Mouse (Mus musculus): ENCODE data around the gene Fam118b. TPM values are rescaled to one million over a fixed set of nuclear protein-coding genes. Genes with fewer than 3 reads are reported as not detected.

Fam118b gene
- polyA plus RNA-seq (2015; fragmentation: Nextera tagmentation; extraction: Ambion mirVana) = 86.8 and 92.5 TPM in 2 replicates

GRCm38 (mm10) chr9:35267146-35267975, at the start of gene Fam118b, which contains the start of gene Rpusd4:
TSS of gene Fam118b (minus strand) at chr9:35267805.
TSS of gene Rpusd4 (plus strand) at chr9:35267865.
- no peaks in the 10 kb centered on the region for H3K27me3 ChIP-seq (replicated peaks; ENCODE audit: control insufficient read depth, insufficient read depth, low read length)
- H3K27ac ChIP-seq (ENCODE audit: low read length) = peak within 1 kb of the TSS; percentile 89
- peak; percentile 96 for ATAC-seq
- no peaks in the 10 kb centered on the region for H3K36me3 ChIP-seq (ENCODE audit: control insufficient read depth, insufficient read depth)
- peak within 1 kb of the TSS; percentile 82 for H3K4me2 ChIP-seq (ENCODE audit: low read length)
- under 1% methylated on average over 58 of the region's 62 CpGs for WGBS
- H3K9ac ChIP-seq (replicated peaks; ENCODE audit: low read depth, low read length) = peak within 1 kb of the TSS; percentile 90
- no peaks in the 10 kb centered on the region for H3K9me3 ChIP-seq (ENCODE audit: control insufficient read depth, low read length)
- peaks cover 15% of the 10 kb centered on the region for H3K4me1 ChIP-seq (replicated peaks; ENCODE audit: control insufficient read depth, insufficient read depth, low read length)
- H3K4me3 ChIP-seq (replicated peaks; ENCODE audit: low read length) = peak within 1 kb of the TSS; percentile 89

GRCm38 (mm10) chr9:35316771-35317211, 49.2 kb upstream of the Fam118b start:
- no peak overlapping the region for H3K27ac ChIP-seq (ENCODE audit: low read length)
- no peaks in the 10 kb centered on the region for H3K9me3 ChIP-seq (ENCODE audit: control insufficient read depth, low read length)
- H3K4me2 ChIP-seq (ENCODE audit: low read length) = no peak overlapping the region
- ATAC-seq = no peak
- WGBS = 81% methylated on average over 3 of the region's 3 CpGs
- H3K4me1 ChIP-seq (replicated peaks; ENCODE audit: control insufficient read depth, insufficient read depth, low read length) = peaks cover 26% of the 10 kb centered on the region
- no peak overlapping the region for H3K9ac ChIP-seq (replicated peaks; ENCODE audit: low read depth, low read length)
- no peaks in the 10 kb centered on the region for H3K36me3 ChIP-seq (ENCODE audit: control insufficient read depth, insufficient read depth)
- H3K27me3 ChIP-seq (replicated peaks; ENCODE audit: control insufficient read depth, insufficient read depth, low read length) = no peaks in the 10 kb centered on the region
- H3K4me3 ChIP-seq (replicated peaks; ENCODE audit: low read length) = no peak overlapping the region

- no peaks in the 10 kb centered on the region for H3K27me3 ChIP-seq (replicated peaks; ENCODE audit: control insufficient read depth, insufficient read depth, low read length)
- WGBS = 23% methylated on average over 1 of the region's 1 CpGs
- no peaks in the 10 kb centered on the region for H3K36me3 ChIP-seq (ENCODE audit: control insufficient read depth, insufficient read depth)
- H3K9ac ChIP-seq (replicated peaks; ENCODE audit: low read depth, low read length) = no peak overlapping the region
- no peak overlapping the region for H3K4me3 ChIP-seq (replicated peaks; ENCODE audit: low read length)
- no peak overlapping the region for H3K4me2 ChIP-seq (ENCODE audit: low read length)
- peaks cover 26% of the 10 kb centered on the region for H3K4me1 ChIP-seq (replicated peaks; ENCODE audit: control insufficient read depth, insufficient read depth, low read length)
- no peaks in the 10 kb centered on the region for H3K9me3 ChIP-seq (ENCODE audit: control insufficient read depth, low read length)
- no peak overlapping the region for H3K27ac ChIP-seq (ENCODE audit: low read length)
- ATAC-seq = peak; percentile 35; the same call in 1 of the 2 replicates
Observed at GRCm38 (mm10) chr9:35314254-35314653, 46.6 kb upstream of the Fam118b start.

GRCm38 (mm10) chr9:35313601-35314000, 46.0 kb upstream of the Fam118b start:
- H3K4me1 ChIP-seq (replicated peaks; ENCODE audit: control insufficient read depth, insufficient read depth, low read length) = peaks cover 20% of the 10 kb centered on the region
- H3K9ac ChIP-seq (replicated peaks; ENCODE audit: low read depth, low read length) = no peak overlapping the region
- H3K27me3 ChIP-seq (replicated peaks; ENCODE audit: control insufficient read depth, insufficient read depth, low read length) = no peaks in the 10 kb centered on the region
- no peak overlapping the region for H3K4me2 ChIP-seq (ENCODE audit: low read length)
- no peak overlapping the region for H3K4me3 ChIP-seq (replicated peaks; ENCODE audit: low read length)
- H3K27ac ChIP-seq (ENCODE audit: low read length) = no peak overlapping the region
- H3K9me3 ChIP-seq (ENCODE audit: control insufficient read depth, low read length) = no peaks in the 10 kb centered on the region
- no peaks in the 10 kb centered on the region for H3K36me3 ChIP-seq (ENCODE audit: control insufficient read depth, insufficient read depth)
- WGBS = 10% methylated on average over 4 of the region's 4 CpGs
- peak; percentile 48 for ATAC-seq

- 40% methylated on average over 3 of the region's 3 CpGs for WGBS
- no peaks in the 10 kb centered on the region for H3K9me3 ChIP-seq (ENCODE audit: control insufficient read depth, low read length)
- H3K27me3 ChIP-seq (replicated peaks; ENCODE audit: control insufficient read depth, insufficient read depth, low read length) = no peaks in the 10 kb centered on the region
- no peak overlapping the region for H3K4me2 ChIP-seq (ENCODE audit: low read length)
- no peak overlapping the region for H3K9ac ChIP-seq (replicated peaks; ENCODE audit: low read depth, low read length)
- no peaks in the 10 kb centered on the region for H3K36me3 ChIP-seq (ENCODE audit: control insufficient read depth, insufficient read depth)
- H3K4me1 ChIP-seq (replicated peaks; ENCODE audit: control insufficient read depth, insufficient read depth, low read length) = peaks cover 16% of the 10 kb centered on the region
- no peak for ATAC-seq
- no peak overlapping the region for H3K27ac ChIP-seq (ENCODE audit: low read length)
- H3K4me3 ChIP-seq (replicated peaks; ENCODE audit: low read length) = no peak overlapping the region
Observed at GRCm38 (mm10) chr9:35312516-35312915, 44.9 kb upstream of the Fam118b start.

- no peak for ATAC-seq
- peaks cover 16% of the 10 kb centered on the region for H3K4me1 ChIP-seq (replicated peaks; ENCODE audit: control insufficient read depth, insufficient read depth, low read length)
- H3K27ac ChIP-seq (ENCODE audit: low read length) = no peak overlapping the region
- WGBS = 80% methylated on average over 6 of the region's 6 CpGs
- H3K27me3 ChIP-seq (replicated peaks; ENCODE audit: control insufficient read depth, insufficient read depth, low read length) = no peaks in the 10 kb centered on the region
- H3K4me2 ChIP-seq (ENCODE audit: low read length) = no peak overlapping the region
- H3K36me3 ChIP-seq (ENCODE audit: control insufficient read depth, insufficient read depth) = no peaks in the 10 kb centered on the region
- H3K4me3 ChIP-seq (replicated peaks; ENCODE audit: low read length) = no peak overlapping the region
- H3K9ac ChIP-seq (replicated peaks; ENCODE audit: low read depth, low read length) = no peak overlapping the region
- no peaks in the 10 kb centered on the region for H3K9me3 ChIP-seq (ENCODE audit: control insufficient read depth, low read length)
Observed at GRCm38 (mm10) chr9:35310377-35310776, 42.8 kb upstream of the Fam118b start.

GRCm38 (mm10) chr9:35307461-35307860, 39.9 kb upstream of the Fam118b start:
- no peak for ATAC-seq
- no peak overlapping the region for H3K27ac ChIP-seq (ENCODE audit: low read length)
- H3K4me2 ChIP-seq (ENCODE audit: low read length) = no peak overlapping the region
- no peaks in the 10 kb centered on the region for H3K9me3 ChIP-seq (ENCODE audit: control insufficient read depth, low read length)
- peaks cover 3% of the 10 kb centered on the region for H3K4me1 ChIP-seq (replicated peaks; ENCODE audit: control insufficient read depth, insufficient read depth, low read length)
- WGBS = 76% methylated on average over 7 of the region's 7 CpGs
- no peaks in the 10 kb centered on the region for H3K36me3 ChIP-seq (ENCODE audit: control insufficient read depth, insufficient read depth)
- no peak overlapping the region for H3K4me3 ChIP-seq (replicated peaks; ENCODE audit: low read length)
- no peaks in the 10 kb centered on the region for H3K27me3 ChIP-seq (replicated peaks; ENCODE audit: control insufficient read depth, insufficient read depth, low read length)
- H3K9ac ChIP-seq (replicated peaks; ENCODE audit: low read depth, low read length) = no peak overlapping the region

- no peaks in the 10 kb centered on the region for H3K36me3 ChIP-seq (ENCODE audit: control insufficient read depth, insufficient read depth)
- H3K9ac ChIP-seq (replicated peaks; ENCODE audit: low read depth, low read length) = no peak overlapping the region
- 96% methylated on average over 3 of the region's 3 CpGs for WGBS
- H3K4me2 ChIP-seq (ENCODE audit: low read length) = no peak overlapping the region
- no peak overlapping the region for H3K4me3 ChIP-seq (replicated peaks; ENCODE audit: low read length)
- no peak for ATAC-seq
- H3K4me1 ChIP-seq (replicated peaks; ENCODE audit: control insufficient read depth, insufficient read depth, low read length) = no peaks in the 10 kb centered on the region
- no peaks in the 10 kb centered on the region for H3K9me3 ChIP-seq (ENCODE audit: control insufficient read depth, low read length)
- H3K27ac ChIP-seq (ENCODE audit: low read length) = no peak overlapping the region
- no peaks in the 10 kb centered on the region for H3K27me3 ChIP-seq (replicated peaks; ENCODE audit: control insufficient read depth, insufficient read depth, low read length)
Observed at GRCm38 (mm10) chr9:35302172-35302571, 34.6 kb upstream of the Fam118b start.

- ATAC-seq = no peak
- Histone ChIP-seq H3K4me1 (replicated peaks; ENCODE audit: control insufficient read depth, insufficient read depth, low read length) (peaks cover 5% of the 10 kb centered on the region; the same call in 1 of the 2 replicates), H3K4me2 (ENCODE audit: low read length) (no peak overlapping the region)
Observed at GRCm38 (mm10) chr9:35297791-35298190, 30.2 kb upstream of the Fam118b start.

More at GRCm38 (mm10) chr9:35297791-35298190, 30.2 kb upstream of the Fam118b start:
- H3K27me3 ChIP-seq (replicated peaks; ENCODE audit: control insufficient read depth, insufficient read depth, low read length) = no peaks in the 10 kb centered on the region
- no peak overlapping the region for H3K27ac ChIP-seq (ENCODE audit: low read length)
- no peak overlapping the region for H3K4me3 ChIP-seq (replicated peaks; ENCODE audit: low read length)
- no peaks in the 10 kb centered on the region for H3K9me3 ChIP-seq (ENCODE audit: control insufficient read depth, low read length)
- no peaks in the 10 kb centered on the region for H3K36me3 ChIP-seq (ENCODE audit: control insufficient read depth, insufficient read depth)
- no peak overlapping the region for H3K9ac ChIP-seq (replicated peaks; ENCODE audit: low read depth, low read length)
